Mouse (Mus musculus) retina, adult 2 months (tissue): ENCODE data around the gene Crat.

Experiments used
- DNase-seq: peaks from one replicate; pipeline ENCODE4 v3.0.0-alpha.2; 2012; ENCODE audit warnings: low read depth, low spot score

The Crat gene

GRCm38 (mm10) chr2:30377721-30378120 is 37.9 kb downstream of the Crat start:
- DNase-seq: no peak

DNA sequence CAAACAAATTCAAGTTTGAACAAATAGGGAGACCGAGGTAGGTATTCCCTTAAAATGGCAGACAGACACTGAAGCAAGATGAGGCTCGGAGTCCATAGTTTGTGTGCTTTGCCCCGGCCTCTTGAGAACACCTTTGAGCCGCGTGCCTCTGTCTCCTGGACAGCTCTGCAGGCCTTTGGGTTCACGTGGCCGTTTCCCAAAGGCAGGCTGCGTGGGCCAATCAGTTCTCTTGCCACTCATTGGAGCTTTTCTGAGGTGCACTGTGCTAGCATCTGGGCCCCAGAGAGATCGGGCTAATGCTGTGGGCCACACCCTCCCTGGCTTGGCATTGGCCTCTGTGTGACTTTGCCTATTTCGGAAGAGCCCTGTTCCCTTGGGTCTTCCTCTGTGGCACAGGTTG is 39.7 kb downstream of the Crat start:
- no peak for DNase-seq

DNA sequence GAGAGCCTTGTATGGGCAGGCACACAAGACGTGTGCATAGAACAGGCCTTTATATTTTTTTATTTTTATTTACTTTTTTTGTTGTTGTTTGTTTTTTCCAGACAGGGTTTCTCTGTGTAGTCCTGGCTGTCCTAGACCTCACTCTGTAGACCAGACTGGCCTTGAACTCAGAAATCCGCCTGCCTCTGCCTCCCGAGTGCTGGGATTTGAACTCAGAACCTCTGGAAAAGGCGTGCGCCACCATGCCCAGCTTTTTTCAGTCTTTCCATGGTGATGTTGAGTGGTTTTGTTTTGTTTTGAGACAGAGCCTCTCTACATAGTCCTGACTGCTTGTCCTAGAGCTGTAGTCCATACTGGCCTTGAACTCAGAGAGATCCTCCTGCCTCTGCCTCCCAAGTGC is 42.9 kb downstream of the Crat start:
- DNase-seq: no peak

- no peak for DNase-seq
Measured at GRCm38 (mm10) chr2:30371544-30371943, 44.1 kb downstream of the Crat start.

DNA sequence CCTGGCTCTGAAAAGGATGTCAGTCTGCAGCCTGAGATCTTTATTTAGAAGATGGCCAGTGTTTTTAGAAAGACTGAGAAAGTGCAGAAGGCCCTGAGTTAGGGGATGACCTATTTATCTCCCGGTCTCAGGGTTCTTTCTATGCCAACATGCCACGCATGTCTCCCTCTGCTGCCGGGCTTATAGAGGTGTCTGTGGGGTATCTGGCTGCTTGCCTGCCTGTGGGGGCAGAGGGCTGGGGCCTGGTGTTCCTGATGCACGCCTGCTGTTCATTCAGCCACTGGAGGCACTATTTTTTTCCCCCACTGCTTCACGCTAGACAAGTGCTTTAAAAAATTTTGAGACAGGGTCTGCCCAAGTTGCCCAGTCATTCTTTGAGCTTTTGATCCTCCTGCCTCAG is 49.4 kb downstream of the Crat start:
- DNase-seq: no peak

DNA sequence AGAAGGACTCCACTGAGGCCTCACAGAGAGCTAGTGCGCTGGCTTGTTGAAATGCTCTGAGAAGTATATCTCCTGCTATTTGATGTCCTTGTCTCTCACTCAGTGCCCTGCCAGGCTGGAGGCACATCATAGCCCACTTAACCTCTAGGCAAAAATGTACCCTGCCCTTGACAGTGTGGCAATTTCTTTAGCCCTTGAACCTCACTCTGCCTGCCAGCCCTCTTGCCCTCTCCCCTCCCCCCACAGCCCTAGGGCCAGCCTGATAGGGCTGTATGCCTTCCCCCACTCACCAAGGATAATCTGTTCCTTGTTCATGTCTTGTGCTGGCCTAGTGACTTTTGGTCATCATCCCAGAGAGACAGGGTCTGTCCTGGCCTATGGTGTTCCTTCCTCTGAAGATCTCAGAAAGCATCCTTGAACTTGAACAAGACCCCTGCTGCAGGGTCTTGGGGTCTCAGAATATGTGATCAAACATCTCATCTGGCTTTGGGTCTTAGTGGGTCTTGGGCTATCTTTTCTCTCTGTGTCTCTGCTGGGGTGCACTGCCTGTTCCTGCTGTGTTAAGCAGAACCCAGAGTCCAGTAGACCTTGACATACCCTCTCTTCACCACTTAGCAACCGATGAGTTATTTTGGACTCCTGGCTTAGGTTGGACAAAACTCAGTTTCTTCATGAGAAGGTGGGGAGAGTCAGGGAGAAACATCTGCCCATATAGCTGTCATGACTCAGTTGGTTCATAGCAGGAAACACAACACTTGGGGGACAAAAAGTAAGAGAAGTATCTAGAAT is 50.1 kb downstream of the Crat start:
- DNase-seq: no peak

- peak; percentile 97 for DNase-seq
Measured at GRCm38 (mm10) chr2:30363773-30364650, 51.6 kb downstream of the Crat start, which contains the start of gene Miga2. Gene Miga2, plus strand, starts transcription at chr2:30364233.

DNA sequence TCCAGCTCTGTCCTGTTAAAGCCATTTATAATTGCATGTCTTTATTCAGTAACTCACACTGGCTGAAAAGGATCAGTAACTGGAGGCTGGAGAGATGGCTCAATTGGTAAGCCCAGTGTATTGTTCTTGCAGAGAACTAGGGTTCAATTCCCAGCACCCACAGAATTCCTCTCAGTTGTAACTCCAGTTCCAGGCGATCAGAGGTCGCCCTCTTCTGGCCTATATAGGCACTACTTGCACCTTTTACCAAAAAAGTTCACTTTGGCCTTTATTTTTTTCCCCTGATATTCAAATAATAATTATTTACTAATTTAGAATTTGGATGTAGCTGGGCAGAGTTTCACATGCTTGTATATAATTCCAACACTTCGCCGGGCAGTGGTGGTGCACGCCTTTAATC is 52.7 kb downstream of the Crat start:
- DNase-seq: no peak

DNA sequence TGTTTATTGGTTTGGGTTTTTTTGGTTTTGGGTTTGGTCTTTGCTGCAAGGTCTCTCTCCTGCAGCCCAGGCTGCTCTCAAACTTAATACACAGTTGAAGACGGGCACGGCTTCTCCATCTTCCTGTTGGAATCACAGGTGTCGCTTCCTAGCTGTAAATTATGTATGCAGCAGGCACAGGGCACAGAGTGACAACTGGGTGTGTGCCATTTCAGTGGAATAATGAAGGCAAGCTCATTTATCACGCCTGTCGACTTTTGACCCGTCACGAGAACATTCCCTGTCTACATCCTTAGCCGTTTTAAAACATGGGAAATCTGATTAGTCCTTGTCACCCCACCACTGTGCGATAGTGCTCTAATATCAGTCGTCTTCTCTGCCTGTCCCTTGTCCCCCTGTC is 55.0 kb downstream of the Crat start:
- no peak for DNase-seq

DNA sequence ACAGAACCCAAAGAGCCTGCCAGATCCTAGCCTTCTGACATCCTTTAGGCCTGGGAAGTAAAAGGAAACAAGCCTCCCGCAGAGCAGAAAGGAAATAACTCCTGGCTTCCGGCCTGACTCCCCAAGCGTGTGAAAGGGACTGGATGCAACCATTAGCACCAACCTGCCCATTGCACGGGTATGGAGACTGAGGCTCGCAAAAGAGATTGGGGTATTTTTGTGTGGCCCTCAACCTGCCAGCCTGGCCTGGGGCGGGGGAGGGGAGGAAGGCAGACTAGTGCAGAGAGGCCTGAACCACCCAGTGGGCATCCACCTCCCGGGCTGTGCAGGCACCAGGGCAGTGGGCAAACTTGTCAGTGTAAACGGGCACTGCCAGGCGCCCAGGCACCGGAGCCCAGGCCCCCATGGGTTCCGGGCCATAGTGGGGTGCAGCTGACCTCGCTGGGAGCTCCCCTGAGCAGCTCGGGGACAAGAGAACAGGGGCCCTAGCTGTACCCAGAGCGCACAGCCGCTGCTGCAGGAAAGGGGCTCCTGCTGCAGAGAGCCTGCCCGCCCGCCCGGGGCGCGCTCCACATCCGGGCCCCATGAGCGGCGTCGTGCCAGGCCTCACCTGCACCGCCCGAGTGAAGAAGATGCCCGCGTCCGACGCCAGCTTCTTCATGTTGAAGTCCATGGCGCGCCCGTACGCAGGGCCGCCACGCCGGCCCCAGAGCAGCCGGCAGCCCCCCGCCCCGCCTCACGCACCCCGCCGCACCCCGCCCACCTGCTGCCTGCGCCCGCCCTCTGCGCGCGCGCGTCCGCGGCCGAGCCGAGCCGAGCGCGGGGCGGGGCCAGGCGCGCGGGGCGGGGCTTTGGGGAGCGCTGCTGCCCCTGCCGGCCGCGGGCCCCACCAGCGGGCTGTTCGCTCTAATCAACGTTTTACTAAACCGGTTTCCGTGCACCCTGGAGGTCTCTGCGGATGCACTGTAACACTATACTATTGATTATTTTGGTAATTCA is 56.8 kb downstream of the Crat start, which contains the start of gene Sh3glb2:
TSS of gene Sh3glb2 (minus strand) at position 805 of the 999 bp plus-strand sequence.
- peak; percentile 61 for DNase-seq

DNA sequence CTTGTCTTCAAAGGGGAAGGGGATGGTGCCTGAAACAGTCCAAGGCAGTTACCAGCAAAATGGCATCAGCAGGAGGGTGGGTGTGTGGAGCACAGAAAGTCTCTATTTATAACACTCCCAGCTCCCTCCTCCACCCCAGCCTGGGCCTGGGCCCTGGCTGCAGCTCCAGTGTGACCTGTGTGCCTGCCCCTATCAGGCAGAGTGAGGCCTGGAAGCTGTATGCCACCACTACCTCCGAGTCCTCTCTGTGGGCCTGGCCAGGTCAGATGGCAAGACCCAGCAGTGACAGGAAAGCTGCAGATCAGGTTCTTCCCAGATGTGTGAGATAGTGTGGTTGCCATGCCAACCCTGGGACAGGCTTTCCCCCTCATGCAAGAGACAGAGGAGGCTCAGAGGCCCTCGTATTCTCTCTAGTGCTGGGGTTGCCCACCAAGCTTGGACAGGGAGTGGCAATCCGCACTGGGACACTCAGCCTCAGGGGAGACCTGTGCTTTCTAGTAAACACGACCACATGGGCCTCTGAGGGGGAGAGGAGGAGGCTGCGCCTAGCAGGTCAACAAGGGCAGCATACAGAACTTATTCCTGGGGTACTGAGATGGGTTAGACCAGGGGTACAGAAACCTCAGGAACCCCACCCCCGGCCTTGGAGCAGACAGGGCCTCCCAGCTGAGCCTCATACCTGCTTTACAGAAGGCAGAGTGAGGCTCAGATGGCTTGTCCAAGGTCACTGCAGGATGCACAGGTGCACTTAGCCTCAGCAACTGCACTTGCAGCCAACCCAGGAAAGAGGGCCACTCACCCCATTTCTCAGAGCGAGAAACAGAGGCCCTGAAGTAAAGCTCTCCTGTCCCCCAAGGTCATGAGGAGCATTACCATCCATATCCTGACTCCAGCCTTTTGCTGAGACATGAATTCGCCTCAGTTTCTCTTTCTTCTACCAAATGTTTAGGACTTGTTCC is 57.8 kb downstream of the Crat start:
- no peak for DNase-seq

DNA sequence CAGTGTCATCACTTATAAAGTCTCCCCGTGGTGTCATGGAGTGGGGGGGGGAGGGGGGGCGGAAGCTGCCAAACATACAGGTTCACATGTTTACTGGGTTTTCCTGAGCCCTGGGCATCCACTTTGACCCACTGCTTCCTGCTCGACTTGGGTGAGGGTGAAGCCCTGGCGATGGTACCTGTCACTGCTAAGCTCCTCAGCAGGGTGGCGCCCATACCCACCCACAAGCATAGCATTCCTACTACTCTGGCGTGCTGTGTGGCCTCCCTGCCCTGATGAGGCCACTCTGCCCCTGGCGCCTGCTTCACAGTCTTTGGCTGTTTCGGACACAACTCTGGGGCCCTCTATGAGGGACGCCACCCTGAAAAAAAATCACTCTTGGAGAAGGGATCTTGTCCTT is 58.7 kb downstream of the Crat start:
- no peak for DNase-seq

DNA sequence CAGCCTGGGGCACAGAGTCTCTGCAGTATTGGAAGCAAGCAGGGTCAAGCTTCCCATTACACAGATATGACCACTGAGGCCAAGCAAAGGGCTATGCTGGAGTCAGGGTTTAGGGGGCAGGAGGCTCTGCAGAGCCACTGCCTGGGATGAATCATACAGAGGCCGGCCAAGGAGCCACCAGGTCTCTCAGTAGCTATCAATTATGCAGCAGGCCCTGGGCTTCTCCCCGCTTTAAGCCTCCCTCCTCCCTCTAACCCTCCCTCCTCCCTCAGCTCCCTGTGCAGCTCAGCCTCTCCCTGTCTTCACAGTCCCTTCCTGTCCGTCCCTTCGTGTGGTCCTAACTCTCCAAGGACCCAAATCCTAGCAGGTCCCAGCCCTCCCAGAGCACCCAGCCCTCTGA is 59.3 kb downstream of the Crat start:
- no peak for DNase-seq

DNA sequence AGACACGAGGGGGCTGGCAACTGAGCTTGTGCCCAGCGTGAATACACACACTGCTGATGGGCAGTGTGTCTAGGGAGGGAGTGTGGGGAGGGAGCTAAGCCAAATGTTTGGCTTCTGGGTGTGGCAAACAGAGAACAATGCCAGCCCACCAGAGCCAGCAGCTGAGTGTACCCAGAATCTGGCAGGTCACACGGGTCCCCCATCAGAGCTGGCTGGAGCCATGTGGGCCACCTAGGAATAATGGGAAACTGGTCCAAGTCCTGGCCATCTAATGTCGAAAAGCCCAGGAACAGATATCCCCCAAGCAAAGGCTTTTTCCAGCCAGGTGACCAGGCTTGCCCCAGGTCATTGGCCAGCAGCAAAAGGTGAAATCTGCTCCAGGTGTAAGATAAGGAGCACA is 59.8 kb downstream of the Crat start:
- no peak for DNase-seq

DNA sequence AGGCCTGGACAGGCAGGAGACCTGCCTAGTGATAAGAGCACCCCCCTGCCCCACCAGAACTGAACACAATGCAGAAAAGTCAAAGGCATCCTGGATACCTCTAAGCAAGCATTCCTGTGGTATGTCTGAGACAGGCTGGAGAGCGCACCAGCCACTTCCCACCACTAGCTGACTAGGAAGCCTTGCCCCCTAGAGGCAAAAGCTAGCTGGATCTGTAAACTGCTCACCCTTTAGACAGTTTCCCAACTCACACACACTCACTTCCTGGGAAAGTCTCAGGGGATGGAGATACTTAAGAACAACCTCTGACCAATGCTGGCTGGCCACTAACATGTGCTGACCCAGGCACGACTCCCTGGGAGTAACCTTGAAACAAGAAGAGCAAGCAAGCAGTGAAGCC is 64.5 kb downstream of the Crat start:
- DNase-seq: no peak
